Mouse (Mus musculus): ENCODE results near the gene Mpp3. TPM values are rescaled to one million over a fixed set of nuclear protein-coding genes. Genes with fewer than 3 reads are reported as not detected.

The Mpp3 gene
- total RNA-seq, 2 experiments from 2014 or later: 77.6 to 89.6 TPM

DNA sequence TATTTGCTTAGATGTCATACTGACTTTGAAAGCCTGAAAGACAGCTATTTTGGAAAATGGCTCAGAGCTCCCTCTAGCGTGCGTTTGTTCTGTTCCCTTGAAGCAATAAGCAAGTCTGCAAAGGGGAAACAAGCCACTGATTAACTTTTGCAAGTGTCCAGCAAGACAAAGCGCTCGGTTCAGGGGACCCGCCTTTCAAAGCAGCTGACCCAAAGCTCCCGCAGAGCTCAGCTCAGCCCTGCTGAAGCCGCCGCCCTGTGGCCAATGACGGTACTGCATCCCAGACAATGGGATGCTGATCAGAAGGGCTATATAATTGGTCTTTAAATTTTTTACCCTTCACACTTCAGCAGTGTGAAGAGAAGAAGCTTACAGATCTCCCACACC is 11.9 kb upstream of the Mpp3 start:
- peak; percentile 76 to 87 for DNase-seq (ENCODE audit: low spot score in 2 of 2)

- DNase-seq (ENCODE audit: low spot score in 2 of 2): no peak
Observed at GRCm38 (mm10) chr11:102039487-102040137, 11.4 kb upstream of the Mpp3 start.

DNA sequence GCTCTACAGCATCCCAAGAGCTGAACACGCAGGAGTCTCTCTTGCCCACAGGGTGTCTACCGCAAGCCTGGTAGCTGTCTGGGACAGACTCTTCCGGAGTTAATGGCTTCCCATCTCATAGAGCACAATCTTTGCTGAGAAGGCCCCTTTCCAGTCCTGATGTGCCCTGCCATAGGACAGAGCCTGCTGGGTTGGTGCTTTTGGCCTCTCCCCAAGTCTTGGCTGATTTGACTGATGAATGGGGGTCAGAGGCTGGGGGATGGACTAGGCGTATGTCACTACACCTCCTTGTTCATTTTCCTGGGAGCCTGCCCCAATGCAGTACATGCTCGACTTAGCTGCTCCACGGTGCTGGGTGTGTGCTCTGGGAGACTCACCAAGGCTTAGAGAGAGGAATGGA is 9.5 kb upstream of the Mpp3 start:
- no peak for DNase-seq (ENCODE audit: low spot score in 2 of 2)

DNA sequence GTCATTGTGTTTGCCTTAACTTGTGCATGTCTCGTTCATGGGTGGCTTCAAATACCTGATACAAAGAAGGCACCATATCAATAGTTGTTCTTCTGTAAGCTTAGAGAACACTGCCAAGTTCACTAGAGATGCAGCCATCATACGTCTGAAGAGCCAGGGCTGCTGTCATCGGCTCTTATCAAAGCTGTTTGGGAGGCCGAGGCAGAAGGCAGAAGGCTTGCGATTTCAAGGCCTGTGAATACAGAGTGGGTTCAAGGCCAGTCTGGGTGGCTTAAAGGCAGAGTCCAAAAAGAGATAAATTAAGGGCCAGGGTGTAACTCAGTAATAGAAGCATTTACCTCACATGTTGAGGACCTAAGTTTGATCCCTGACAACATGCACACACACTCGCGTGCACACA is 8.1 kb upstream of the Mpp3 start:
- no peak for DNase-seq (ENCODE audit: low spot score in 2 of 2)

- no peak for DNase-seq (ENCODE audit: low spot score in 2 of 2)
Observed at GRCm38 (mm10) chr11:102035456-102035960, 7.2 kb upstream of the Mpp3 start.

GRCm38 (mm10) chr11:102034887-102035286 is 6.6 kb upstream of the Mpp3 start:
- DNase-seq (ENCODE audit: low spot score in 2 of 2): no peak

DNA sequence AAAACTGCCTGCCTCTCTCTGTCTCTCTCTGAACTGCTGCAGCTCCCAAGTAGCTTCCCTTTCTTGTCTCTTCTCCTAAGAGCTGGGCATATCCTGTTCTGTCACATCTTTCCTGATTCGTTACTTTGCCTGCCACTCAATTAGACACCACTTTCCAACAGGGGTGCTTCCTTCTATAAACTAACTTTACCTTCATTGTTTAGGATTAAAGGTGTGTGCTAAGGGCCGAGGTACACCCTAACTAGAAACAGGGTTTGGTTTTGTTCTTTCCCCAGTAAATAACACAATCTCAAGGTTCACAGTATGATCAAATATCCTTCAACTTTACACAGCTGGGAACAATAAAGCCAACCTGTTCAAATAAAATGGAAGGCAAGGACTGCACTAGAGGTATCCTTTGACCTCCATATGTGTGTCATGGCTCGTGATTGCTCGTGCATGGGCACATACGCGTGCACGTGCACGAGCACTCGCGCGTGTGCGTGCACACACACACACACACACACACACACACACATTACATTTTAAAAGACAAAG is 4.9 kb upstream of the Mpp3 start:
- DNase-seq (ENCODE audit: low spot score in 2 of 2): no peak

DNA sequence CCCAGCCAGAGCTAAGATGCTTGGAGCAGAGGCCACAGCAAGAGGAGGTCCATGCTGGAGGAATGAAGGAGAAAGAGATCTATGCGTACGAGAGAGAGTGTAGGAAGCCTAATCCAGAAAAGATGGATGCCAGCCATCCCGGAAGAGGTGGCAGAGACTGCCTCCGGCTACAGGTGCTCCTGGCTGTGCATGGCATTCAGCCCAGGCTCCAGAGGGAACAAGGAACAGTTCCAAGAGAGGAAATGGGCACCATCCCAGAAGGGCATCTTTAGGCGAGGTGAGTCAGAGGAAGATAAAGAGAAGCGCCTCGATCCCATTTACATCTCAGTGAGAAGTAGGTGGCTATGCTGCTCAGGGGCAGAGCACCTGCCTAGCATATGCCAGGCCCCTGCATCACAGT is 2.9 kb upstream of the Mpp3 start:
- peak in 1 of 2 experiments; percentile 77 for DNase-seq (ENCODE audit: low spot score in 2 of 2)

DNA sequence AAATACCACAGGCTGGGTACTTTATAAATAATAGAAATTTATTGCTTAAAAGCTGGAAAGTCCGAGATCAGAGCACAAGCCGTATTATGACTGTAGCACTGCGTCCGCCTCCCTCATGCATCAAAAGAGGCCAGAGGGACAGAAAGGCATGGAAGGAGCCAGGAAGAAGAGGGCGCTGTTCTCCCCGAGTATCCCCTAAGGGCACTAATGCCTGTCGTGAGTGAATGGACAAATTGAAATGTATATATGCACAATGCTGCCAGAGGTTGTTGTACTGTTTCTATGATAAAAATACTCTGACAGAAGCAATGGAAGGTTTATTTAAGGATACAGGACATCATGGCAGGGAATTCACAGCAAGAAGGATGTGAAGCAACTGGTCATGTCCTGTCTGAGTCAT is 1.7 kb upstream of the Mpp3 start:
- no peak for DNase-seq (ENCODE audit: low spot score in 2 of 2)

GRCm38 (mm10) chr11:102029304-102029703 is 1.0 kb upstream of the Mpp3 start:
- DNase-seq (ENCODE audit: low spot score in 2 of 2): no peak

DNA sequence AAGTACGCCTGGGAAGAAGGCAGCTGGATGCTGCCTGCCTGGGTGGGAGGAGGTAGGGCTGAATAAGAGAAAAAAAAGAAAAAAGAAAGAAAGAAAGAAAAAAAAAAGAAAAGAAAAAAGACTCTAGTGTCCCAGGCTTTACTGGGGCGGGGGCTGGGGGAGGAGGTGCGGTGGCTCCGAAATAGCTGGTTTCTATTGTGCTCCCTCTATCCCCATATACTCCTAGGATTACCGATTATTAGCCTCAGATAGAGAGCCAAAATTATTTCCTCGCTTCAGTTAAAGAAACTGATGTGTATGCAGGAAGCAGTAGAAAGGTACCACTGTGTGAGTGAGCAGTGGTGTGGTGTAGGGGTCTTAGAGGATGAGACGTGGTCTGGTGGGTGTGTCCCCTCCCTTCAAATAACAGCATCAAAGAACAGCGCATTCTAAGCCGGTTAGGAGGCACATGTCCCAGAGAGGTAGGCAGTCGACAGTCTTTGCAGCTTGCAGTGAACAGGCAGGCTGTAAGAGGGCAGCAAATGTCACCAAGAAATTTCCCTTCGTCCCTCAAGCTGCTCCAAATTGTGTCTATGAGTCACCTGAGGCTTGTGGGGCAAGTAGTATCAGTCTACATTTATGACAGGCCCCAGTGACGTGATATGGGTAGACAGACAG is 772 bp downstream of the Mpp3 start:
- no peak for DNase-seq (ENCODE audit: low spot score in 2 of 2)

DNA sequence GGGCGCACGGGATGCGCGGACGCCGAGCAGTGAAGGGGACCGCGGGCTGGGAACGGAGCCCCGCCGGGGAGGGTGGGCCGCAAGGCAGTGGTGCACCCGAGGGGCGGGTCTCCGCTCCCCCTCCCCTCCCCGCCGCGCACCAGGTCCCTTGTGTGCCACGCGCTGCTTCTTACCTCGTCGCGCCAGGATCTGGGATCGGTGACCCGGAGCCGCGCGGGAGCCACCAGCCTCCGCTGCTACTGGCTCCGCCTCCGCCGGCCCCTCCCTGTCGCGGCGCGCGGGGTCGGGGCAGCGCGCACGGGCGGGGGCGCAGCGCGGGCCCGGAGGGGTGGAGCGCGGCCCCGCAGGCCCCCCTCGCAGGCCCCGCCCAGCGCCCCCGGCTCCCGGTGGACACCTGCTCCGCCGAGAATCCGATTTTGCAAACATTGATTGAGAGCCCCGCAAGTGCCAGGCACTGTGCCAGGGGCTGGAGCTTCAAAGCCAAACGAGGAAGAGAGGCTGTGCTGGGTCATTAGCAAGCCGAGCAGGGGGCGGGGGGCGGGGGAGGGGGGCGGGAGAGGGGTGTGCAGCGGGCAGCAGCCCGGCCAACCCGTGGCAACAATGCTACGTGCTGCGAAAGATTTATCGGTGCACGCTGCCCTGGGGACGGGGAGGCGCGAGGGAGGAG is 1.4 kb downstream of the Mpp3 start:
- DNase-seq (ENCODE audit: low spot score in 2 of 2): peak; percentile 58 to 75

DNA sequence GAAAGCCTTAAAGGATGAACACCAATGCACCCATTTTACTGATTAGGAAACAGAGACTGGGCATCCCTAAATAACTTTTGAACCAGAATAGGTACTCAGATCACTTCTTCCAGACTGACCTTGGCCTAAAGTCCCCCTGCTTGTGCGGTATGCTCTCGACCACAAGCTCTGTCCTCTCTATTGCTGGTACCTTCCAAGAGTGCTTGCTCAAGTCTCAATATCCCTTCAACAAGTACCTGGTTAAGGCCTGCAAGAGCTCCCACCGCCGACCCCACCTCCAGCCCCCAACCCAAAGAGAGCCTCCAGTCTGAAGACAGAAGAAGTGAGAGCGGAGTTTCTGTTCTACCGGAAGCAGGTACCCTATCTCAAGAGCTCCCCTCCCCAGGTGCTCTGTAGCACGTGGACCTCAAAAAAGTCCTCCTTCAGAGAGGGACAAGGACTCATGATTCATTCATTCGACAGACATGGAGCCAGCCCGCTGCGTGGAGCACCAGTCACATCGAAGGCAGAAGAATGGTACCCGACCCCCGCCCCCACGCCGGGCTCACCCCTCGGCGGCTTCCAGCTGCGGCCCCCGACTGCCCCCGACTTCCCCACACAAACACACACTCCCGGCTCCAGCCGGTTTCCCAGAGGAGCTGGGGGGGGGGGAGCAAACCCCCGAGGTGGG is 2.1 kb downstream of the Mpp3 start:
- DNase-seq (ENCODE audit: low spot score in 2 of 2): peak in 1 of 2 experiments; percentile 32

GRCm38 (mm10) chr11:102025354-102025753 is 2.9 kb downstream of the Mpp3 start:
- DNase-seq (ENCODE audit: low spot score in 2 of 2): no peak

- no peak for DNase-seq (ENCODE audit: low spot score in 2 of 2)
Observed at GRCm38 (mm10) chr11:102024875-102025274, 3.4 kb downstream of the Mpp3 start.

- no peak for DNase-seq (ENCODE audit: low spot score in 2 of 2)
Observed at GRCm38 (mm10) chr11:102024084-102024758, 4.0 kb downstream of the Mpp3 start.

- DNase-seq (ENCODE audit: low spot score in 2 of 2): peak; percentile 69 to 71
Observed at GRCm38 (mm10) chr11:102023406-102023805, 4.9 kb downstream of the Mpp3 start.

- DNase-seq (ENCODE audit: low spot score in 2 of 2): no peak
Observed at GRCm38 (mm10) chr11:102021196-102021595, 7.1 kb downstream of the Mpp3 start.

DNA sequence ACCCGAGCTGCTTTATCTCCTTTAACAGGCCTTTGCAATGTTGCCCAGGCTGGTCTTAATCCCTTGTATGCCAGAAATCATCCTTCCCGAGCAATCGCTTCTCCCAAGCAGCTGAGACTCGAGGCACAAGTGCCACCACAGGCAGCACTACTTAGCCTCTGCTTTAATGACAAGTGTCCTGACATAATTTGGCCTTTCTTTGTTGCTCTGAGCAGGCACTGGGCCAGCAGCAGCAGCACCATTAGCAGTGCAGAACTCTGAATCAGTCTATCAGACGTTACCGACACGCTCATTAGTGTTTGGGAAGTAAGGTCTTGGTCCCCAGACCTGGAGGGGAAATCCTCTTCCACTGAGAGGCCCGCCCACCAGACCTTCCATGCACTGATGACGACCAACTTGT is 8.5 kb downstream of the Mpp3 start:
- DNase-seq (ENCODE audit: low spot score in 2 of 2): no peak

- DNase-seq (ENCODE audit: low spot score in 2 of 2): no peak
Observed at GRCm38 (mm10) chr11:102016136-102016535, 12.1 kb downstream of the Mpp3 start.

- no peak for DNase-seq (ENCODE audit: low spot score in 2 of 2)
Observed at GRCm38 (mm10) chr11:102015472-102015871, 12.8 kb downstream of the Mpp3 start.
